Mouse (Mus musculus): ENCODE measurements around the gene H2-M5.

DNA sequence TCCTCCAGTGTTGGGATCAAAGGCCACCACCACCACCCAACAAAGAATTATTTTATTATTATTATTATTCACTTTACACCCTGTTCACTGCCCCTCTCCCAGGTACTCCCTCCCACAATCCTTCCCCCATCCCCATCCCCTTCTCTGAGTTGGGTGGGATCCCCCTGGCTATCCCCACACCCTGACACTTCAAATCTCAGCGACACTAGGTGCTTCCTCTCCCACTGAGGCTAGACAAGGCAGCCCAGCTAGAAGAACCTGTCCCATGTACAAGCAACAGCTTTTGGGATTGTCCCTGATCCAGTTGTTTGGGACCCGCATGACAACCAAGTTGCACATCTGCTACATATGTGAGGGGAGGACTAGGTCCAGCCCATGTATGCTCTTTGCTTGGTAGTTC is 36.7 kb downstream of the H2-M5 start:
- no peak for TF ChIP-seq CTCF (IDR thresholded peaks at IDR 0.05; ENCODE audit: borderline replicate concordance, control insufficient read depth, extremely low read depth, insufficient read depth, low read length, poor library complexity)
- TF ChIP-seq POLR2A (IDR thresholded peaks at IDR 0.05; ENCODE audit: control insufficient read depth, extremely low read depth, insufficient read depth, low read length, poor library complexity), result no peak

All from thymus, adult 2 months (tissue).